Mouse (Mus musculus): Measurements from ENCODE around the gene Dnajc9.

GRCm38 (mm10) chr14:20347441-20347990 is 41.2 kb downstream of the Dnajc9 start:
- no peak for TF ChIP-seq CTCF (IDR thresholded peaks at IDR 0.05; ENCODE audit: borderline replicate concordance, control insufficient read depth, extremely low read depth, insufficient read depth, low read length, poor library complexity)
- no peak for TF ChIP-seq POLR2A (IDR thresholded peaks at IDR 0.05; ENCODE audit: control insufficient read depth, extremely low read depth, insufficient read depth, low read length, poor library complexity)
